In the genomic region with DNA sequence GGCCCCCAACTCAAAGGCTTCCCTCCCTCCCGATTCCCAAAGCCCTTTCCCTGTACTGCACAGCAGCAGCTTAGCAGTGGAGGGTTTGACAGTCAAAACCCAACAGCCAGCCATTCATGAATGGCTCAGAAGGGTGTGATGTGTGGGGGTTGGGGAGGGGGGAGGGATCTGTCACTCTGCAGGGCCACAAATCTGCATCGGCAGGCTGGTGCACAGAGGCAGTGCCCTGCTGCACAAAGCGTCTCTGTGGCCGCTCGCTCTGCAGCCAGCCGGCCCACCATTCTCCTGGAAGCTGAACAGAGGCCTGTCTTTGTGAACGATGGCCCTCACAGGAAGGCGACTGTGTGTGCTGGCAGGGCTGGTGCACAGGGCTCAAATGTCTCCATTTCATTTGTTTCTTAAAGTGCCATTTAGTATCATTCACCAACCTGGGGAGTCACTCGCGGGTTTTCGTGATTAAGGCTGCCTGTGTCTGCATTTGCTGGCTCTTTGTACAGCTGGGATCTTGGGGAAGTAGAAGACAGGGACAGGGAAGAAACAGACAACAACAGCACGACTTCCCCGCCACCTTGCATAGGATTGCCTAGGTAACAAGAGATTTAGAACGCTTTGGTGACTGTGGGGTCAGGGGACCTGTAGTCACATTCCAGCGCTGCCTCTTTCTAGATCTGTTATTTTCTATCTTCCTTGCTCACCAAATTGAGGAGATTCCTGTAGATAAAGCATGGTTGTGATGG, we compare ENCODE assay signal across 8 mouse cellular contexts. TPM values are rescaled to one million over a fixed set of nuclear protein-coding genes. Genes with fewer than 3 reads are reported as not detected.
DNase-seq lines count a peak whose midpoint lies in the region; ATAC-seq and TF ChIP-seq lines count a peak whose summit lies in the region.

No protein-coding gene starts in this region.

- 15% methylated on average over 15 of the region's 15 CpGs for WGBS in embryonic facial prominence, embryonic 13.5 days
- 20% methylated on average over 15 of the region's 15 CpGs for WGBS in midbrain, postnatal 0 days

- H3K27ac ChIP-seq in embryonic facial prominence, embryonic 13.5 days: peak overlapping the region; percentile 29; the same call in 1 of the 2 replicates
- H3K27ac ChIP-seq in midbrain, postnatal 0 days (ENCODE audit: low read depth, low read length): no peak overlapping the region

- peak; percentile 85 for DNase-seq in heart, adult 11 months
- no peak for DNase-seq in heart, adult 8-10 months (ENCODE audit: low spot score)
- DNase-seq in layer of hippocampus, adult 8-10 months (ENCODE audit: low spot score in 2 of 2): peak; percentile 58 to 69
- DNase-seq in midbrain, postnatal 0 days (ENCODE audit: low spot score): peak; percentile 80
- no peak for DNase-seq in adrenal gland, adult (ENCODE audit: inconsistent age in 2 of 2, low spot score in 1 of 2)
- DNase-seq in lung, postnatal 14 days: no peak
- no peak for DNase-seq in urinary bladder, postnatal 4 days (ENCODE audit: low spot score in 2 of 2)

- H3K4me2 ChIP-seq in embryonic facial prominence, embryonic 13.5 days: no peak overlapping the region
- no peak overlapping the region for H3K4me2 ChIP-seq in midbrain, postnatal 0 days (ENCODE audit: low read depth, low read length, poor library complexity, severe bottlenecking)

- H3K36me3 ChIP-seq in embryonic facial prominence, embryonic 13.5 days: peaks cover 24% of the 10 kb centered on the region
- peaks cover 6% of the 10 kb centered on the region for H3K36me3 ChIP-seq in midbrain, postnatal 0 days (ENCODE audit: insufficient read depth, low read length)

- H3K4me3 ChIP-seq in embryonic facial prominence, embryonic 13.5 days: no peak overlapping the region
- H3K4me3 ChIP-seq in midbrain, postnatal 0 days (ENCODE audit: low read depth, low read length): no peak overlapping the region

- peaks cover 18% of the 10 kb centered on the region for H3K4me1 ChIP-seq in embryonic facial prominence, embryonic 13.5 days
- H3K4me1 ChIP-seq in midbrain, postnatal 0 days (ENCODE audit: insufficient read depth, low read length): peaks cover 6% of the 10 kb centered on the region; the same call in 1 of the 2 replicates

- peak; percentile 28; the same call in 1 of the 2 replicates for ATAC-seq in embryonic facial prominence, embryonic 13.5 days (ENCODE audit: insufficient number of reproducible peaks, insufficient read depth, low FRiP score, low TSS enrichment, low read depth)
- ATAC-seq in midbrain, postnatal 0 days (ENCODE audit: low FRiP score): peak; percentile 89

- no peak for TF ChIP-seq CTCF in midbrain, postnatal 0 days (IDR thresholded peaks at IDR 0.05)

- H3K9me3 ChIP-seq in embryonic facial prominence, embryonic 13.5 days: no peaks in the 10 kb centered on the region
- no peaks in the 10 kb centered on the region for H3K9me3 ChIP-seq in midbrain, postnatal 0 days (ENCODE audit: low read length)

- no peaks in the 10 kb centered on the region for H3K27me3 ChIP-seq in embryonic facial prominence, embryonic 13.5 days
- H3K27me3 ChIP-seq in midbrain, postnatal 0 days (ENCODE audit: insufficient read depth, low read length): no peaks in the 10 kb centered on the region

- 0 out of 2 replicates have a peak overlapping the region, but pooled peaks have one; percentile 12 for H3K9ac ChIP-seq in embryonic facial prominence, embryonic 13.5 days
- H3K9ac ChIP-seq in midbrain, postnatal 0 days (replicated peaks; ENCODE audit: low read length, poor library complexity, severe bottlenecking): no peak overlapping the region

RNA-seq across cellular contexts. Expression of gene Snx18, which starts 31.0 kb away (rescaled TPM):
- total RNA-seq in heart, adult 8-10 months (2022): 10 to 100 TPM; 16.4 to 18.9 (median 18.0) TPM
- polyA plus RNA-seq in embryonic facial prominence, embryonic 13.5 days (2015; fragmentation: Nextera tagmentation; extraction: Ambion mirVana): 23.2 and 25.5 TPM in 2 replicates
- 10 to 100 TPM; 21.4 to 28.5 (median 25.9) TPM for total RNA-seq in layer of hippocampus, adult 8-10 months (2022)
- total RNA-seq in midbrain, postnatal 0 days (2014; rRNA removed): 34.7 and 35.8 TPM in 2 replicates
- 8.4 and 9.5 TPM in 2 replicates for polyA plus RNA-seq in midbrain, postnatal 0 days (2015; fragmentation: Nextera tagmentation; extraction: Ambion mirVana)

Comparison
In these comparisons a context has a peak if more than half of its experiments do, and no peak if none do; other contexts are left out.
1. DNase-seq: peak in heart, adult 11 months (single experiment), layer of hippocampus, adult 8-10 months (2 of 2) and midbrain, postnatal 0 days (single experiment); none in heart, adult 8-10 months (single experiment), adrenal gland, adult (0 of 2), lung, postnatal 14 days (single experiment) and urinary bladder, postnatal 4 days (0 of 2).